Comparison of ENCODE assay signal across 16 mouse cellular contexts in the genomic region with DNA sequence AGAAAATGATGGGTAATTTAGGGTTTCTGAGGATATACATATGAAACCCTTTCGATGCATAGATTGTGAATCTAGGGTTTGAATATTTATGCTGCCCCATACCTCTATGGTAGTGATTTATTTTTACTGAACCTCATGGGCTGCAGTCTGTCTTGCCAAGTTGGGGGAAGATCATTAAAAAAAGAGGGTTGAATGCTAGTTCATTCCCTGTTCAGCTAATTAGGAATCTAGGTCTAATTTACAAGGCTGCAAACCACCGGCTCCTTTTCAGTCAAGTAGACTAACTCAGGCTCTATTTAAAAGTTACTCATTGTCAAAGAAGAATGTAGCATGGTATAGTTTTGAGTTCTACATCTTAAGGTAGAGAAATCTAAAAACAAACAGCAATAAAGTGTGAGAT.
"Had no signal": no experiment of that assay in that cellular context is flagged by ENCODE, and none has a peak within 500 bp of the region (broad histone marks: within the 10 kb centered on the region; RNA-seq: fewer than 3 reads in every experiment).

No protein-coding gene starts in this region.

- DNase-seq: lung, adult 18-20 months; lung, embryonic 14.5 days; lung, postnatal 14 days; lung, postnatal 36 days; right cerebral cortex, postnatal 14 days; thymus, adult 2 months; thymus, postnatal 25 days; thymus, postnatal 4 days had no signal

- H3K36me3 ChIP-seq: midbrain, embryonic 13.5 days; midbrain, embryonic 15.5 days; neural tube, embryonic 12.5 days; stomach, embryonic 15.5 days had no signal

- H3K27me3 ChIP-seq: megakaryocyte, embryonic 14.5 days; midbrain, embryonic 13.5 days; midbrain, embryonic 15.5 days; neural tube, embryonic 12.5 days; stomach, embryonic 15.5 days had no signal

- H3K9me3 ChIP-seq: megakaryocyte, embryonic 14.5 days; midbrain, embryonic 13.5 days; midbrain, embryonic 15.5 days; neural tube, embryonic 12.5 days; stomach, embryonic 15.5 days had no signal

- H3K9ac ChIP-seq: lung, embryonic 14.5 days; midbrain, embryonic 13.5 days; midbrain, embryonic 15.5 days; neural tube, embryonic 12.5 days; stomach, embryonic 15.5 days had no signal

- ATAC-seq: midbrain, embryonic 13.5 days; midbrain, embryonic 15.5 days had no signal

- H3K27ac ChIP-seq: macrophage; midbrain, embryonic 13.5 days; midbrain, embryonic 15.5 days; neural tube, embryonic 12.5 days; stomach, embryonic 15.5 days; stomach, postnatal 0 days had no signal

- H3K4me2 ChIP-seq: lung, embryonic 14.5 days; midbrain, embryonic 11.5 days; midbrain, embryonic 13.5 days; midbrain, embryonic 15.5 days; neural tube, embryonic 12.5 days; stomach, embryonic 15.5 days had no signal

- H3K4me1 ChIP-seq: megakaryocyte, embryonic 14.5 days; midbrain, embryonic 13.5 days; midbrain, embryonic 15.5 days; neural tube, embryonic 12.5 days; stomach, embryonic 15.5 days had no signal

- H3K4me3 ChIP-seq: megakaryocyte, embryonic 14.5 days; midbrain, embryonic 13.5 days; midbrain, embryonic 15.5 days; neural tube, embryonic 12.5 days; stomach, embryonic 15.5 days had no signal
